Mouse (Mus musculus): ENCODE results near the gene Hdac7. TPM values are rescaled to one million over a fixed set of nuclear protein-coding genes. Genes with fewer than 3 reads are reported as not detected.

Hdac7 gene
- total and polyA plus RNA-seq, 2 experiments from 2014 or later = 23.7 to 28.6 TPM

- ATAC-seq = no peak
- 78% methylated on average over 9 of the region's 9 CpGs for WGBS
- no peak overlapping the region for H3K27ac ChIP-seq
Measured at GRCm38 (mm10) chr15:97811307-97811706, 33.0 kb downstream of the Hdac7 start.

GRCm38 (mm10) chr15:97810399-97810798, 33.9 kb downstream of the Hdac7 start:
- H3K9me3 ChIP-seq (ENCODE audit: low read length) = no peaks in the 10 kb centered on the region
- H3K4me1 ChIP-seq (ENCODE audit: insufficient read depth, low read length) = peaks cover 26% of the 10 kb centered on the region
- 89% methylated on average over 5 of the region's 5 CpGs for WGBS
- peaks cover 17% of the 10 kb centered on the region for H3K36me3 ChIP-seq (ENCODE audit: insufficient read depth, low read length)
- H3K4me3 ChIP-seq (ENCODE audit: low read length) = no peak overlapping the region
- TF ChIP-seq CTCF (IDR thresholded peaks at IDR 0.05; ENCODE audit: low read depth) = no peak
- ATAC-seq (no peak), DNase-seq (ENCODE audit: low spot score) (no peak)
- H3K27me3 ChIP-seq (ENCODE audit: insufficient read depth, low read length) = no peaks in the 10 kb centered on the region
- no peak overlapping the region for H3K27ac ChIP-seq
- H3K9ac ChIP-seq (replicated peaks; ENCODE audit: low read length) = no peak overlapping the region
- H3K4me2 ChIP-seq (ENCODE audit: low read depth, low read length) = no peak overlapping the region

More at GRCm38 (mm10) chr15:97811307-97811706, 33.0 kb downstream of the Hdac7 start:
- peaks cover 16% of the 10 kb centered on the region for H3K36me3 ChIP-seq (ENCODE audit: insufficient read depth, low read length)
- DNase-seq (ENCODE audit: low spot score) = no peak
- no peak for TF ChIP-seq CTCF (IDR thresholded peaks at IDR 0.05; ENCODE audit: low read depth)
- H3K4me3 ChIP-seq (ENCODE audit: low read length) = no peak overlapping the region
- no peaks in the 10 kb centered on the region for H3K27me3 ChIP-seq (ENCODE audit: insufficient read depth, low read length)
- no peak overlapping the region for H3K9ac ChIP-seq (replicated peaks; ENCODE audit: low read length)
- no peaks in the 10 kb centered on the region for H3K9me3 ChIP-seq (ENCODE audit: low read length)
- peaks cover 26% of the 10 kb centered on the region for H3K4me1 ChIP-seq (ENCODE audit: insufficient read depth, low read length)
- no peak overlapping the region for H3K4me2 ChIP-seq (ENCODE audit: low read depth, low read length)

- peak; percentile 74 for TF ChIP-seq CTCF (IDR thresholded peaks at IDR 0.05; ENCODE audit: low read depth)
- no peaks in the 10 kb centered on the region for H3K9me3 ChIP-seq (ENCODE audit: low read length)
- no peak overlapping the region for H3K4me2 ChIP-seq (ENCODE audit: low read depth, low read length)
- WGBS = 84% methylated on average over 5 of the region's 5 CpGs
- DNase-seq (ENCODE audit: low spot score) (peak; percentile 67), ATAC-seq (no peak)
- no peaks in the 10 kb centered on the region for H3K27me3 ChIP-seq (ENCODE audit: insufficient read depth, low read length)
- H3K4me3 ChIP-seq (ENCODE audit: low read length) = no peak overlapping the region
- peaks cover 19% of the 10 kb centered on the region for H3K36me3 ChIP-seq (ENCODE audit: insufficient read depth, low read length)
- H3K27ac ChIP-seq = no peak overlapping the region
- peaks cover 26% of the 10 kb centered on the region for H3K4me1 ChIP-seq (ENCODE audit: insufficient read depth, low read length)
- no peak overlapping the region for H3K9ac ChIP-seq (replicated peaks; ENCODE audit: low read length)
Measured at GRCm38 (mm10) chr15:97809942-97810341, 34.4 kb downstream of the Hdac7 start.

GRCm38 (mm10) chr15:97809206-97809605, 35.1 kb downstream of the Hdac7 start:
- no peak for TF ChIP-seq CTCF (IDR thresholded peaks at IDR 0.05; ENCODE audit: low read depth)
- Histone ChIP-seq H3K9me3 (ENCODE audit: low read length) (no peaks in the 10 kb centered on the region), H3K9ac (replicated peaks; ENCODE audit: low read length) (no peak overlapping the region), H3K4me3 (ENCODE audit: low read length) (no peak overlapping the region), H3K4me1 (ENCODE audit: insufficient read depth, low read length) (peaks cover 25% of the 10 kb centered on the region), H3K27me3 (ENCODE audit: insufficient read depth, low read length) (no peaks in the 10 kb centered on the region), H3K36me3 (ENCODE audit: insufficient read depth, low read length) (peaks cover 22% of the 10 kb centered on the region), H3K27ac (no peak overlapping the region), H3K4me2 (ENCODE audit: low read depth, low read length) (no peak overlapping the region)
- no peak for ATAC-seq
- no peak for DNase-seq (ENCODE audit: low spot score)
- 93% methylated on average over 14 of the region's 14 CpGs for WGBS

- 89% methylated on average over 14 of the region's 14 CpGs for WGBS
- peaks cover 22% of the 10 kb centered on the region for H3K36me3 ChIP-seq (ENCODE audit: insufficient read depth, low read length)
Measured at GRCm38 (mm10) chr15:97808532-97808931, 35.8 kb downstream of the Hdac7 start.

GRCm38 (mm10) chr15:97807867-97808266, 36.4 kb downstream of the Hdac7 start:
- peaks cover 22% of the 10 kb centered on the region for H3K36me3 ChIP-seq (ENCODE audit: insufficient read depth, low read length)
- ATAC-seq = no peak

More at GRCm38 (mm10) chr15:97808532-97808931, 35.8 kb downstream of the Hdac7 start:
- DNase-seq (ENCODE audit: low spot score) = no peak
- no peak for ATAC-seq
- peaks cover 19% of the 10 kb centered on the region for H3K4me1 ChIP-seq (ENCODE audit: insufficient read depth, low read length)
- H3K9me3 ChIP-seq (ENCODE audit: low read length) = no peaks in the 10 kb centered on the region
- H3K4me3 ChIP-seq (ENCODE audit: low read length) = no peak overlapping the region
- H3K27me3 ChIP-seq (ENCODE audit: insufficient read depth, low read length) = no peaks in the 10 kb centered on the region
- no peak for TF ChIP-seq CTCF (IDR thresholded peaks at IDR 0.05; ENCODE audit: low read depth)
- no peak overlapping the region for H3K4me2 ChIP-seq (ENCODE audit: low read depth, low read length)
- no peak overlapping the region for H3K9ac ChIP-seq (replicated peaks; ENCODE audit: low read length)
- H3K27ac ChIP-seq = no peak overlapping the region

GRCm38 (mm10) chr15:97802575-97802974, 41.7 kb downstream of the Hdac7 start:
- Histone ChIP-seq H3K27ac (peak overlapping the region; percentile 58; the same call in 1 of the 2 replicates), H3K9me3 (ENCODE audit: low read length) (no peaks in the 10 kb centered on the region), H3K4me2 (ENCODE audit: low read depth, low read length) (peak overlapping the region; percentile 36), H3K36me3 (ENCODE audit: insufficient read depth, low read length) (peaks cover 26% of the 10 kb centered on the region; the same call in 1 of the 2 replicates), H3K4me3 (ENCODE audit: low read length) (0 out of 2 replicates have a peak overlapping the region, but pooled peaks have one; percentile 6), H3K4me1 (ENCODE audit: insufficient read depth, low read length) (peaks cover 15% of the 10 kb centered on the region; the same call in 1 of the 2 replicates), H3K27me3 (ENCODE audit: insufficient read depth, low read length) (no peaks in the 10 kb centered on the region), H3K9ac (replicated peaks; ENCODE audit: low read length) (peak overlapping the region; percentile 44; the same call in 1 of the 2 replicates)
- TF ChIP-seq CTCF (IDR thresholded peaks at IDR 0.05; ENCODE audit: low read depth) = peak; percentile 41
- WGBS = 10% methylated on average over 13 of the region's 13 CpGs
- ATAC-seq = peak; percentile 85
- peak; percentile 88 for DNase-seq (ENCODE audit: low spot score)

More at GRCm38 (mm10) chr15:97807867-97808266, 36.4 kb downstream of the Hdac7 start:
- Histone ChIP-seq H3K27me3 (ENCODE audit: insufficient read depth, low read length) (no peaks in the 10 kb centered on the region), H3K9me3 (ENCODE audit: low read length) (no peaks in the 10 kb centered on the region), H3K4me2 (ENCODE audit: low read depth, low read length) (no peak overlapping the region), H3K9ac (replicated peaks; ENCODE audit: low read length) (no peak overlapping the region), H3K4me3 (ENCODE audit: low read length) (no peak overlapping the region), H3K27ac (no peak overlapping the region), H3K4me1 (ENCODE audit: insufficient read depth, low read length) (peaks cover 12% of the 10 kb centered on the region)
- TF ChIP-seq CTCF (IDR thresholded peaks at IDR 0.05; ENCODE audit: low read depth) = no peak
- no peak for DNase-seq (ENCODE audit: low spot score)
- WGBS = 79% methylated on average over 12 of the region's 12 CpGs

Measured in hindbrain, postnatal 0 days (tissue).